Mouse (Mus musculus): ENCODE results near the gene Zhx3.

DNA sequence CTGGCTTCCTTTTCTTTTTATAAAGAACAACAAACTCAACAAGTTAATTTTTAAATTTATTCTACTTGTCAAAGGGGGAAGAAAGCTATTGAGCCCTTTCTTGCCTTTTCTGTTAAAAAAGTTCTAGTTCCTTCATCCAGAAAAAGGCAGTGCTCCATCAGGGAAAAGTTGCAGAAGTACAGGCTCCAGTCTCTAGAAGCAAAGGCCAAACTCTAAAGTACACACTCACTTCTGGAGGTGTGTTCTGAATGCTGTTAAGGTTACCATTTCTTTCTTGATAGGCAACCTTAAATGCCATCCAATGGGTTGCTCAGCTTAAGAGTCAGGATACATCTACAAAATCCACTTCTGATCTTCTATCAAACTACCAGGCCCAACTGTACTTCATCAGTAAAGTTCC lies 83.1 kb downstream of the Zhx3 start:
- TF ChIP-seq EP300 (IDR thresholded peaks at IDR 0.05; ENCODE audit: low read depth) (no peak), CTCF (IDR thresholded peaks at IDR 0.05; ENCODE audit: low read depth) (no peak)
